Mouse (Mus musculus) right cerebral cortex, postnatal 4 days (tissue): ENCODE results near the gene Trib2.
A peak's percentile ranks its signal among the peaks of the same experiment; 100 is the strongest.

Experiments used
- DNase-seq: peaks from one replicate; pipeline ENCODE4 v3.0.0-alpha.2; 2022

Gene Trib2

GRCm38 (mm10) chr12:15813819-15814165 lies 2.9 kb downstream of the Trib2 start:
- no peak for DNase-seq

- no peak for DNase-seq
Measured at GRCm38 (mm10) chr12:15813133-15813818, 3.4 kb downstream of the Trib2 start.

- DNase-seq, result no peak
Measured at GRCm38 (mm10) chr12:15812139-15812962, 4.4 kb downstream of the Trib2 start.

GRCm38 (mm10) chr12:15811682-15812081 lies 5.0 kb downstream of the Trib2 start:
- no peak for DNase-seq

GRCm38 (mm10) chr12:15810926-15811325 lies 5.8 kb downstream of the Trib2 start:
- DNase-seq, result no peak

- no peak for DNase-seq
Measured at GRCm38 (mm10) chr12:15809657-15810056, 7.1 kb downstream of the Trib2 start.

- DNase-seq, result no peak
Measured at GRCm38 (mm10) chr12:15809249-15809648, 7.5 kb downstream of the Trib2 start.

GRCm38 (mm10) chr12:15808186-15808800 lies 8.4 kb downstream of the Trib2 start:
- DNase-seq, result no peak

GRCm38 (mm10) chr12:15804931-15805331 lies 11.8 kb downstream of the Trib2 start:
- DNase-seq, result no peak

GRCm38 (mm10) chr12:15803936-15804438 lies 12.7 kb downstream of the Trib2 start:
- DNase-seq, result no peak

GRCm38 (mm10) chr12:15801571-15801930 lies 15.2 kb downstream of the Trib2 start:
- DNase-seq, result no peak

GRCm38 (mm10) chr12:15800914-15801570 lies 15.7 kb downstream of the Trib2 start:
- no peak for DNase-seq

GRCm38 (mm10) chr12:15800196-15800913 lies 16.4 kb downstream of the Trib2 start:
- no peak for DNase-seq

GRCm38 (mm10) chr12:15798019-15798418 lies 18.7 kb downstream of the Trib2 start:
- DNase-seq, result no peak

GRCm38 (mm10) chr12:15795886-15796285 lies 20.8 kb downstream of the Trib2 start:
- DNase-seq, result no peak

- no peak for DNase-seq
Measured at GRCm38 (mm10) chr12:15793336-15793735, 23.4 kb downstream of the Trib2 start.

- DNase-seq, result no peak
Measured at GRCm38 (mm10) chr12:15790181-15790580, 26.5 kb downstream of the Trib2 start.

- no peak for DNase-seq
Measured at GRCm38 (mm10) chr12:15777047-15777446, 39.7 kb downstream of the Trib2 start.

GRCm38 (mm10) chr12:15771686-15772085 lies 45.0 kb downstream of the Trib2 start:
- no peak for DNase-seq

GRCm38 (mm10) chr12:15768536-15768935 lies 48.2 kb downstream of the Trib2 start:
- DNase-seq, result no peak

- DNase-seq, result peak; percentile 19
Measured at GRCm38 (mm10) chr12:15765996-15766395, 50.7 kb downstream of the Trib2 start.

- DNase-seq, result no peak
Measured at GRCm38 (mm10) chr12:15765238-15765637, 51.5 kb downstream of the Trib2 start.
